Mouse (Mus musculus): ENCODE data around the gene Kdr. TPM values are rescaled to one million over a fixed set of nuclear protein-coding genes. Genes with fewer than 3 reads are reported as not detected.

Gene Kdr
- polyA plus RNA-seq, 1 experiment from 2014 or later: 44.3 TPM

- no peak overlapping the region for H3K4me3 ChIP-seq (ENCODE audit: control insufficient read depth in 1 of 2, insufficient read depth in 1 of 2, low read depth in 1 of 2, low read length in 2 of 2)
- H3K9me3 ChIP-seq (ENCODE audit: control insufficient read depth, low read length): no peaks in the 10 kb centered on the region
- no peak overlapping the region for H3K27ac ChIP-seq (replicated peaks in 1 of 2; ENCODE audit: control insufficient read depth in 1 of 2, insufficient read depth in 1 of 2, low read depth in 2 of 2, low read length in 2 of 2)
- no peak overlapping the region for H3K4me2 ChIP-seq (ENCODE audit: low read length)
- 86% methylated on average over 3 of the region's 3 CpGs for WGBS
- H3K4me1 ChIP-seq (ENCODE audit: control insufficient read depth in 2 of 2, insufficient read depth in 2 of 2, low read length in 2 of 2): peaks cover 0 to 13% of the 10 kb centered on the region in 2 experiments; a peak in 1 of 4 replicates
- peaks cover 54% of the 10 kb centered on the region for H3K36me3 ChIP-seq (ENCODE audit: control insufficient read depth, insufficient read depth, low read length)
- no peaks in the 10 kb centered on the region for H3K27me3 ChIP-seq (ENCODE audit: control insufficient read depth, insufficient read depth, low read length)
- H3K9ac ChIP-seq (ENCODE audit: low read length): no peak overlapping the region
- no peak for ATAC-seq (ENCODE audit: insufficient number of reproducible peaks, insufficient read depth, low FRiP score, low read depth)
Observed at GRCm38 (mm10) chr5:75956526-75956925, 21.7 kb downstream of the Kdr start.

GRCm38 (mm10) chr5:75955876-75956275, 22.4 kb downstream of the Kdr start:
- peaks cover 0 to 11% of the 10 kb centered on the region in 2 experiments; a peak in 1 of 4 replicates for H3K4me1 ChIP-seq (ENCODE audit: control insufficient read depth in 2 of 2, insufficient read depth in 2 of 2, low read length in 2 of 2)
- no peak for ATAC-seq (ENCODE audit: insufficient number of reproducible peaks, insufficient read depth, low FRiP score, low read depth)
- WGBS: 76% methylated on average over 9 of the region's 9 CpGs
- H3K36me3 ChIP-seq (ENCODE audit: control insufficient read depth, insufficient read depth, low read length): peaks cover 53% of the 10 kb centered on the region
- no peaks in the 10 kb centered on the region for H3K9me3 ChIP-seq (ENCODE audit: control insufficient read depth, low read length)
- no peak overlapping the region for H3K9ac ChIP-seq (ENCODE audit: low read length)
- H3K27me3 ChIP-seq (ENCODE audit: control insufficient read depth, insufficient read depth, low read length): no peaks in the 10 kb centered on the region
- no peak overlapping the region for H3K27ac ChIP-seq (replicated peaks in 1 of 2; ENCODE audit: control insufficient read depth in 1 of 2, insufficient read depth in 1 of 2, low read depth in 2 of 2, low read length in 2 of 2)
- H3K4me2 ChIP-seq (ENCODE audit: low read length): no peak overlapping the region
- no peak overlapping the region for H3K4me3 ChIP-seq (ENCODE audit: control insufficient read depth in 1 of 2, insufficient read depth in 1 of 2, low read depth in 1 of 2, low read length in 2 of 2)

- H3K27me3 ChIP-seq (ENCODE audit: control insufficient read depth, insufficient read depth, low read length): no peaks in the 10 kb centered on the region
- no peak overlapping the region for H3K9ac ChIP-seq (ENCODE audit: low read length)
- no peaks in the 10 kb centered on the region for H3K9me3 ChIP-seq (ENCODE audit: control insufficient read depth, low read length)
- ATAC-seq (ENCODE audit: insufficient number of reproducible peaks, insufficient read depth, low FRiP score, low read depth): no peak
- no peak overlapping the region for H3K4me2 ChIP-seq (ENCODE audit: low read length)
- peaks cover 52% of the 10 kb centered on the region for H3K36me3 ChIP-seq (ENCODE audit: control insufficient read depth, insufficient read depth, low read length)
- H3K4me1 ChIP-seq (ENCODE audit: control insufficient read depth in 2 of 2, insufficient read depth in 2 of 2, low read length in 2 of 2): peaks cover 0 to 11% of the 10 kb centered on the region in 2 experiments; a peak in 1 of 4 replicates
- no peak overlapping the region for H3K4me3 ChIP-seq (ENCODE audit: control insufficient read depth in 1 of 2, insufficient read depth in 1 of 2, low read depth in 1 of 2, low read length in 2 of 2)
- WGBS: 84% methylated on average over 3 of the region's 3 CpGs
- H3K27ac ChIP-seq (replicated peaks in 1 of 2; ENCODE audit: control insufficient read depth in 1 of 2, insufficient read depth in 1 of 2, low read depth in 2 of 2, low read length in 2 of 2): no peak overlapping the region
Observed at GRCm38 (mm10) chr5:75954778-75955330, 23.4 kb downstream of the Kdr start.

GRCm38 (mm10) chr5:75954218-75954617, 24.0 kb downstream of the Kdr start:
- Histone ChIP-seq H3K9me3 (ENCODE audit: control insufficient read depth, low read length) (no peaks in the 10 kb centered on the region), H3K4me1 (ENCODE audit: control insufficient read depth in 2 of 2, insufficient read depth in 2 of 2, low read length in 2 of 2) (peaks cover 0 to 11% of the 10 kb centered on the region in 2 experiments; a peak in 1 of 4 replicates), H3K36me3 (ENCODE audit: control insufficient read depth, insufficient read depth, low read length) (peaks cover 56% of the 10 kb centered on the region), H3K4me3 (ENCODE audit: control insufficient read depth in 1 of 2, insufficient read depth in 1 of 2, low read depth in 1 of 2, low read length in 2 of 2) (no peak overlapping the region), H3K4me2 (ENCODE audit: low read length) (no peak overlapping the region), H3K9ac (ENCODE audit: low read length) (no peak overlapping the region), H3K27ac (replicated peaks in 1 of 2; ENCODE audit: control insufficient read depth in 1 of 2, insufficient read depth in 1 of 2, low read depth in 2 of 2, low read length in 2 of 2) (no peak overlapping the region), H3K27me3 (ENCODE audit: control insufficient read depth, insufficient read depth, low read length) (no peaks in the 10 kb centered on the region)
- no peak for ATAC-seq (ENCODE audit: insufficient number of reproducible peaks, insufficient read depth, low FRiP score, low read depth)
- WGBS: 61% methylated on average over 3 of the region's 3 CpGs

GRCm38 (mm10) chr5:75952131-75952795, 26.0 kb downstream of the Kdr start:
- H3K9ac ChIP-seq (ENCODE audit: low read length): no peak overlapping the region
- no peaks in the 10 kb centered on the region for H3K4me1 ChIP-seq (ENCODE audit: control insufficient read depth in 2 of 2, insufficient read depth in 2 of 2, low read length in 2 of 2)
- no peaks in the 10 kb centered on the region for H3K9me3 ChIP-seq (ENCODE audit: control insufficient read depth, low read length)
- peaks cover 53% of the 10 kb centered on the region for H3K36me3 ChIP-seq (ENCODE audit: control insufficient read depth, insufficient read depth, low read length)
- H3K4me3 ChIP-seq (ENCODE audit: control insufficient read depth in 1 of 2, insufficient read depth in 1 of 2, low read depth in 1 of 2, low read length in 2 of 2): no peak overlapping the region
- ATAC-seq (ENCODE audit: insufficient number of reproducible peaks, insufficient read depth, low FRiP score, low read depth): no peak
- no peak overlapping the region for H3K27ac ChIP-seq (replicated peaks in 1 of 2; ENCODE audit: control insufficient read depth in 1 of 2, insufficient read depth in 1 of 2, low read depth in 2 of 2, low read length in 2 of 2)
- 90% methylated on average over 8 of the region's 8 CpGs for WGBS
- H3K27me3 ChIP-seq (ENCODE audit: control insufficient read depth, insufficient read depth, low read length): no peaks in the 10 kb centered on the region
- H3K4me2 ChIP-seq (ENCODE audit: low read length): no peak overlapping the region

GRCm38 (mm10) chr5:75950866-75951265, 27.4 kb downstream of the Kdr start:
- H3K4me1 ChIP-seq (ENCODE audit: control insufficient read depth in 2 of 2, insufficient read depth in 2 of 2, low read length in 2 of 2): 0 out of 4 replicates have a peak, but pooled peaks cover 0 to 3% of the 10 kb centered on the region in 2 experiments
- H3K27ac ChIP-seq (replicated peaks in 1 of 2; ENCODE audit: control insufficient read depth in 1 of 2, insufficient read depth in 1 of 2, low read depth in 2 of 2, low read length in 2 of 2): no peak overlapping the region
- H3K4me2 ChIP-seq (ENCODE audit: low read length): no peak overlapping the region
- no peaks in the 10 kb centered on the region for H3K27me3 ChIP-seq (ENCODE audit: control insufficient read depth, insufficient read depth, low read length)
- ATAC-seq (ENCODE audit: insufficient number of reproducible peaks, insufficient read depth, low FRiP score, low read depth): no peak
- no peaks in the 10 kb centered on the region for H3K9me3 ChIP-seq (ENCODE audit: control insufficient read depth, low read length)
- WGBS: 83% methylated on average over 2 of the region's 2 CpGs
- H3K9ac ChIP-seq (ENCODE audit: low read length): no peak overlapping the region
- peaks cover 47% of the 10 kb centered on the region for H3K36me3 ChIP-seq (ENCODE audit: control insufficient read depth, insufficient read depth, low read length)
- H3K4me3 ChIP-seq (ENCODE audit: control insufficient read depth in 1 of 2, insufficient read depth in 1 of 2, low read depth in 1 of 2, low read length in 2 of 2): no peak overlapping the region

GRCm38 (mm10) chr5:75945394-75945793, 32.9 kb downstream of the Kdr start:
- Histone ChIP-seq H3K4me1 (ENCODE audit: control insufficient read depth in 2 of 2, insufficient read depth in 2 of 2, low read length in 2 of 2) (peaks cover 9 to 20% of the 10 kb centered on the region in 2 experiments), H3K9ac (ENCODE audit: low read length) (no peak overlapping the region), H3K4me2 (ENCODE audit: low read length) (no peak overlapping the region), H3K36me3 (ENCODE audit: control insufficient read depth, insufficient read depth, low read length) (peaks cover 48% of the 10 kb centered on the region), H3K27me3 (ENCODE audit: control insufficient read depth, insufficient read depth, low read length) (no peaks in the 10 kb centered on the region), H3K27ac (replicated peaks in 1 of 2; ENCODE audit: control insufficient read depth in 1 of 2, insufficient read depth in 1 of 2, low read depth in 2 of 2, low read length in 2 of 2) (peak overlapping the region in 1 of 2 experiments; percentile 44; a peak in 1 of 4 replicates), H3K4me3 (ENCODE audit: control insufficient read depth in 1 of 2, insufficient read depth in 1 of 2, low read depth in 1 of 2, low read length in 2 of 2) (no peak overlapping the region), H3K9me3 (ENCODE audit: control insufficient read depth, low read length) (no peaks in the 10 kb centered on the region)
- no peak for ATAC-seq (ENCODE audit: insufficient number of reproducible peaks, insufficient read depth, low FRiP score, low read depth)
- 52% methylated on average over 4 of the region's 4 CpGs for WGBS

All from heart, embryonic 14.5 days (tissue).